Mouse (Mus musculus) stomach, embryonic 16.5 days (tissue): Measurements from ENCODE around the gene Atic. TPM values are rescaled to one million over a fixed set of nuclear protein-coding genes. Genes with fewer than 3 reads are reported as not detected.

Experiments used
- ATAC-seq: fragments of 200-750 bp; cut with Nextera tagmentation; 2 replicates; pipeline ENCODE4 v1.8.0; 2017; ENCODE audit warnings: moderate number of reproducible peaks, moderate TSS enrichment; ENCODE audit not compliant: insufficient read depth, low FRiP score
- H3K27ac ChIP-seq: fragments of 300-500 bp; sonication (generic); 2 replicates; pipeline ENCODE4 v1.5.1; 2014; ENCODE audit warnings: low read length
- H3K27me3 ChIP-seq: fragments of 300-500 bp; sonication (generic); 2 replicates; pipeline ENCODE4 v1.6.1; 2014; ENCODE audit warnings: low read length, control low read depth, mixed read lengths; ENCODE audit not compliant: control insufficient read depth, insufficient read depth
- H3K36me3 ChIP-seq: fragments of 300-500 bp; sonication (generic); 2 replicates; pipeline ENCODE4 v1.6.1; 2014; ENCODE audit warnings: low read length; ENCODE audit not compliant: control insufficient read depth, insufficient read depth
- H3K4me1 ChIP-seq: fragments of 300-500 bp; sonication (generic); 2 replicates; pipeline ENCODE4 v1.6.1; 2014; ENCODE audit warnings: low read length, control low read depth, mixed read lengths; ENCODE audit not compliant: control insufficient read depth, insufficient read depth
- H3K4me2 ChIP-seq: fragments of 300-500 bp; sonication (generic); 2 replicates; pipeline ENCODE4 v1.6.1; 2014; ENCODE audit warnings: low read depth, low read length, mixed read lengths
- H3K4me3 ChIP-seq: fragments of 300-500 bp; sonication (generic); replicated peaks from 2 replicates; pipeline ENCODE4 v1.5.1; 2014; ENCODE audit warnings: mild to moderate bottlenecking, low read length
- H3K9ac ChIP-seq: fragments of 300-500 bp; sonication (generic); 2 replicates; pipeline ENCODE4 v1.6.1; 2014; ENCODE audit warnings: low read length
- H3K9me3 ChIP-seq: fragments of 300-500 bp; sonication (generic); replicated peaks from 2 replicates; pipeline ENCODE4 v1.6.1; 2016; ENCODE audit warnings: low read length, control low read depth; ENCODE audit not compliant: control insufficient read depth
- WGBS: fragments of 180-500 bp; shearing (Covaris S2); extraction: QIAGEN DNeasy Blood & Tissue Kit; methylation state at CpG from one replicate; pipeline ENCODE4 v1.1.7; 2014; 5-methylcytosine and 5-hydroxymethylcytosine counted together
- polyA plus RNA-seq: library from polyadenylated mRNA; unstranded; fragments of >200 nt; fragmentation: Nextera tagmentation; extraction: Ambion mirVana; gene quantifications from 2 replicates; pipeline ENCODE4 v1.2.1, GENCODE M21; 2015

The Atic gene
- polyA plus RNA-seq, 1 experiment from 2014 or later, result 49.8 TPM

- WGBS, result 87% methylated on average over 5 of the region's 5 CpGs
- Histone ChIP-seq H3K9ac (no peak overlapping the region), H3K4me3 (no peak overlapping the region), H3K27me3 (no peaks in the 10 kb centered on the region), H3K36me3 (peaks cover 43% of the 10 kb centered on the region; the same call in 1 of the 2 replicates), H3K4me1 (no peaks in the 10 kb centered on the region), H3K9me3 (no peaks in the 10 kb centered on the region), H3K4me2 (no peak overlapping the region), H3K27ac (no peak overlapping the region)
- no peak for ATAC-seq
Observed at GRCm38 (mm10) chr1:71609916-71610315, 53.0 kb downstream of the Atic start.

- Histone ChIP-seq H3K27me3 (no peaks in the 10 kb centered on the region), H3K27ac (no peak overlapping the region), H3K36me3 (peaks cover 42% of the 10 kb centered on the region), H3K9me3 (no peaks in the 10 kb centered on the region), H3K4me3 (no peak overlapping the region), H3K4me2 (no peak overlapping the region), H3K4me1 (no peaks in the 10 kb centered on the region), H3K9ac (no peak overlapping the region)
- ATAC-seq, result no peak
- WGBS, result 94% methylated on average over 21 of the region's 21 CpGs
Observed at GRCm38 (mm10) chr1:71612256-71612655, 55.3 kb downstream of the Atic start.

- no peaks in the 10 kb centered on the region for H3K27me3 ChIP-seq
- no peaks in the 10 kb centered on the region for H3K9me3 ChIP-seq
- no peak overlapping the region for H3K9ac ChIP-seq
- H3K4me2 ChIP-seq, result no peak overlapping the region
- H3K4me1 ChIP-seq, result no peaks in the 10 kb centered on the region
- no peak overlapping the region for H3K27ac ChIP-seq
- ATAC-seq, result no peak
- H3K4me3 ChIP-seq, result no peak overlapping the region
- WGBS, result 87% methylated on average over 8 of the region's 8 CpGs
- H3K36me3 ChIP-seq, result peaks cover 38% of the 10 kb centered on the region
Observed at GRCm38 (mm10) chr1:71614545-71615246, 57.7 kb downstream of the Atic start.

- H3K9ac ChIP-seq, result no peak overlapping the region
- H3K27me3 ChIP-seq, result no peaks in the 10 kb centered on the region
- H3K4me2 ChIP-seq, result no peak overlapping the region
- peaks cover 16% of the 10 kb centered on the region for H3K36me3 ChIP-seq
- no peak overlapping the region for H3K27ac ChIP-seq
- no peak overlapping the region for H3K4me3 ChIP-seq
- WGBS, result 89% methylated on average over 2 of the region's 2 CpGs
- no peaks in the 10 kb centered on the region for H3K9me3 ChIP-seq
- ATAC-seq, result no peak
- H3K4me1 ChIP-seq, result no peaks in the 10 kb centered on the region
Observed at GRCm38 (mm10) chr1:71621526-71621925, 64.6 kb downstream of the Atic start.

- Histone ChIP-seq H3K36me3 (peaks cover 18% of the 10 kb centered on the region), H3K4me2 (no peak overlapping the region), H3K9ac (no peak overlapping the region), H3K4me3 (no peak overlapping the region), H3K27me3 (no peaks in the 10 kb centered on the region), H3K4me1 (no peaks in the 10 kb centered on the region), H3K27ac (no peak overlapping the region), H3K9me3 (no peaks in the 10 kb centered on the region)
- ATAC-seq, result no peak
- 89% methylated on average over 6 of the region's 6 CpGs for WGBS
Observed at GRCm38 (mm10) chr1:71623625-71624024, 66.7 kb downstream of the Atic start.

Other genes starting within 250 kb of the Atic start
- 1.2 and 1.6 TPM in 2 replicates for gene Abca12, start 142.2 kb upstream of the Atic start, polyA plus RNA-seq
- gene Fn1, start 96.0 kb downstream of the Atic start, polyA plus RNA-seq, result 183 and 217 TPM in 2 replicates